19 mouse cellular contexts compared by ENCODE assay signal in genomic region chr13:75377717-75378116, GRCm38 (mm10).
"Had no signal": no experiment of that assay in that cellular context is flagged by ENCODE, and none has a peak within 500 bp of the region (broad histone marks: within the 10 kb centered on the region; RNA-seq: fewer than 3 reads in every experiment).

No protein-coding gene starts in this region.

- H3K4me3 ChIP-seq: lung, embryonic 15.5 days; megakaryocyte, embryonic 14.5 days; midbrain, embryonic 13.5 days; midbrain, embryonic 15.5 days; neural tube, embryonic 12.5 days had no signal

- H3K36me3 ChIP-seq: lung, embryonic 15.5 days; midbrain, embryonic 13.5 days; midbrain, embryonic 15.5 days; neural tube, embryonic 12.5 days had no signal

- H3K27me3 ChIP-seq: lung, embryonic 15.5 days; megakaryocyte, embryonic 14.5 days; midbrain, embryonic 13.5 days; midbrain, embryonic 15.5 days; neural tube, embryonic 12.5 days had no signal

- H3K27ac ChIP-seq: lung, embryonic 15.5 days; macrophage; midbrain, embryonic 13.5 days; midbrain, embryonic 15.5 days; neural tube, embryonic 12.5 days had no signal

- ATAC-seq: lung, postnatal 0 days; midbrain, embryonic 13.5 days; midbrain, embryonic 15.5 days had no signal

- H3K4me1 ChIP-seq: lung, embryonic 15.5 days; megakaryocyte, embryonic 14.5 days; midbrain, embryonic 13.5 days; midbrain, embryonic 15.5 days; neural tube, embryonic 12.5 days had no signal

- H3K9ac ChIP-seq: lung, embryonic 15.5 days; midbrain, embryonic 13.5 days; midbrain, embryonic 15.5 days; neural tube, embryonic 12.5 days had no signal

- H3K4me2 ChIP-seq: lung, embryonic 15.5 days; midbrain, embryonic 11.5 days; midbrain, embryonic 13.5 days; midbrain, embryonic 15.5 days; neural tube, embryonic 12.5 days had no signal

- DNase-seq: lung, adult 2 months; lung, postnatal 14 days; lung, postnatal 36 days; retina, postnatal 1 day; right cerebral cortex, adult 18-20 months; right cerebral cortex, postnatal 25 days; right cerebral cortex, postnatal 4 days; spleen, adult 18-20 months; thymus, adult 18-20 months; thymus, postnatal 14 days; thymus, postnatal 36 days had no signal

- H3K9me3 ChIP-seq: lung, embryonic 15.5 days; midbrain, embryonic 13.5 days; midbrain, embryonic 15.5 days; neural tube, embryonic 12.5 days had no signal
